Mouse (Mus musculus) gastrocnemius, adult 8-10 months (tissue): ENCODE data around the gene Bex2. TPM values are rescaled to one million over a fixed set of nuclear protein-coding genes. Genes with fewer than 3 reads are reported as not detected.

Experiments used
- total RNA-seq, 4 experiments: library from RNA; stranded (reverse); gene quantifications; 2 replicates each; pipeline ENCODE4 v1.2.4; 2022

Bex2 gene
- total RNA-seq, 4 experiments from 2014 or later, result 0.43 TPM; not detected in 3

Other genes starting within 250 kb of the Bex2 start
- 1 to 10 TPM in 3 of 4 experiments, under 1 TPM in 1; 0.76 to 2.5 (median 1.9) TPM for gene Gprasp2, start 229.2 kb downstream of the Bex2 start, total RNA-seq
- gene Arxes2, start 74.4 kb downstream of the Bex2 start, total RNA-seq, result 1 to 10 TPM in 1 of 4 experiments, under 1 TPM in 2, not detected in 1; 0.29 to 1.9 (median 0.82) TPM
- gene Arxes1, start 34.9 kb downstream of the Bex2 start, total RNA-seq, result under 1 TPM in 1 of 4 experiments, not detected in 3; 0.63 TPM
- gene Nxf3, start 17.0 kb upstream of the Bex2 start, total RNA-seq, result not detected
- gene Bex4, start 70.8 kb upstream of the Bex2 start, total RNA-seq, result not detected
- 1 to 10 TPM; 3.7 to 6.0 (median 5.1) TPM for gene Tceal8, start 104.1 kb upstream of the Bex2 start, total RNA-seq
- gene Tceal5, start 135.6 kb upstream of the Bex2 start, total RNA-seq, result 10 to 100 TPM; 16.4 to 26.5 (median 22.0) TPM
- 10 to 100 TPM; 21.4 to 28.6 (median 23.1) TPM for gene Tceal7, start 146.5 kb upstream of the Bex2 start, total RNA-seq
- 10 to 100 TPM; 18.0 to 35.6 (median 25.9) TPM for gene Bex1, start 147.3 kb upstream of the Bex2 start, total RNA-seq
- gene Tceal9, start 176.8 kb upstream of the Bex2 start, total RNA-seq, result 10 to 100 TPM; 21.0 to 27.8 (median 24.2) TPM
- 1 to 10 TPM; 1.0 to 2.0 (median 1.7) TPM for gene Bex3, start 202.0 kb upstream of the Bex2 start, total RNA-seq